Mouse (Mus musculus) cerebellum, adult 11-12 months (tissue): Measurements from ENCODE around the gene Spem1.
"Not testable (repeated sequence)": the region's sequence is repeated elsewhere in the genome, so short reads cannot be mapped to it uniquely, and the experiment has no call there.

Experiments
- DNase-seq: peaks from one replicate; pipeline ENCODE4 v3.0.0; 2022

Gene Spem1

DNA sequence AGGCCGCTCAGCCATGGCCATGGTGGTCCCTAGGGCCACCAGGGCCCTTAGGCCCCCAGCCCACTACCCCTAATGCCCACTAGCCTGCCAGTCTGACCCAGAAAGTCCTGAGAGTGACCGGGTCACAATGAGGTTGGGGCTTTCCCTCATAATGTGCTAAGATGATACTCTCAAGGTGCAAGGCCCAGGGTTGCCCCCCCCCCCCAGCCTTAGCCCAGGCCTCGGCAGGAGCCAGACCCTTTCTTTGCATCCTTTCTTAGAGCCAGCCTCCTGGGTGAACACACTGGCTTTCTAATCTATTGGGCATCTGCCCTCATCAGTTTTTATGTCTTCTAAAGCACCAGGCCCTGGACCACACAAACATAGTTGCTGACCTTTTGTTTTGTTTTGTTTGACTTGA lies at the start of gene Spem1:
Gene Spem1, minus strand, starts transcription at position 101 of the 400 bp plus-strand sequence.
- DNase-seq = no peak

DNA sequence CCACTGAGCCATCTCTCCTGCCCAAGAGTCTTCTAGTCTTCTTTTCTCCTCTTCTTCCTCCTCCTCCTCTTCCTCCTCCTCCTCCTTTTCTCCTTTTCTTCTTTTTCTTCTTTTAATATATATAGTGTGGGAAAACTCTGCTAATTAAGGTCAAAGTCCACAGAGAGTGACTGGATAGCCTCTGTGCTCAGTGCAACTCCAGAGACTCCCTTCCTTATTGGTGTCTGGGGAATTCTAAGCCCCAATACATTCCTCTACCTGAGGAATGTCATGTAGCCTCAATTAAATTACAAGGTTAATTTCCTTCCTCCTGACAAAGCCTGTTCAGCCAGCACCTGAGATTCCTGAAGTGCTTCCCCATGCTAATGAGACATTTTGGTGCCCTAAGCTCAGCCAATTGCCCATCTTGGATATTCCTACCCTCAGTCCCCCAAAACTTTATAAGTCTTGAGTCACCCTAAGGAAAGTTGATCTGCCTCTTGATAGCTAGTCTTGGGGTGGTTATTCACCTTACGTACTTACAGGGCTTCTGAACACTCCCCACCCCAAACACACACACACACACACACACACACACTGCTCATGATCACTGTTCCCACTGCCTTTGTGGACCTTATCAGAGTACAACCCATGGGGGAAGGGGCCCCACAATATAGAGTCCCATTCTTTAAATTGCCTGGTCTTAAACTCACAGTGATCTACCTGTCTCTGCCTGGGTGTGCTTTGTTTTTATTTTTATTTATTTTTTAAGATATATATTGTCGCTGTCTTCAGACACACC lies 48.5 kb upstream of the Spem1 start:
- DNase-seq = no peak

DNA sequence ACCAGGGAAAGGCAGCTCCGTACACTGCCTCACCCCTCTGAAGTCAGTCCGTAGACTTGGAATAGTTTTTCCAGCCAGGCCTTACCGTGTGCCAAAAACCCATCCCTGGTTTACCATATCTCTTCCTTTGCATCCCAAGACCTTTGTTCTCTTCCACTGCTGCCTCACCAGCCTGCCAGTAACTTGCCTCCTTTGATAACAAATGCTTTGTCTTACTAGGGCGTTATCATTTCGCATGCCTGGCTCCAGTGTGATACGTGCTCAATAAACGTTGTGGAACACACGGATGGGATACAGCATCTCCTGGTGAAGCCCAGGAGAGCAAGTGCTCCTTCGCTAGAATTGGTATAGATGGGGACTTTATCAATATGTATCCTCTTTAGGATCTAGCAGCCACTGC lies 45.4 kb upstream of the Spem1 start:
- DNase-seq = no peak

DNA sequence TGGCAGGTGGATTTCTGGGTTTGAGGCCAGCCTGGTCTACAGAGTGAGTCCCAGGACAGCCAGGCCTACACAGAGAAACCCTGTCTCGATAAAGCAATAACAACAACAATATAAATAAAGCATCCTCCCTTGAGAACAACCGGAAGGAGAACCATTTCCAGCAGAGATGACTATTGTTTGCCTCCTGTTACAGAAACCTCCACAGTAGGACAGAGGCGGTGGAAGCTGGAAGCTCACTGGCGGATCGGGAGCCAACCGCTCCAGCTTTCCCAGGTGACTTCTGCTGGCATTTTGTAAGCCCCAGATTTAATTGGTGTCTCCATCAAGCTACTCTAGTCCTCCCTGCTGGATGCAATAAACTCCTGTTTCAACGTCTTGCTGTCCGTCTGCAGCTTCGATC lies 43.6 kb upstream of the Spem1 start:
- no peak for DNase-seq

DNA sequence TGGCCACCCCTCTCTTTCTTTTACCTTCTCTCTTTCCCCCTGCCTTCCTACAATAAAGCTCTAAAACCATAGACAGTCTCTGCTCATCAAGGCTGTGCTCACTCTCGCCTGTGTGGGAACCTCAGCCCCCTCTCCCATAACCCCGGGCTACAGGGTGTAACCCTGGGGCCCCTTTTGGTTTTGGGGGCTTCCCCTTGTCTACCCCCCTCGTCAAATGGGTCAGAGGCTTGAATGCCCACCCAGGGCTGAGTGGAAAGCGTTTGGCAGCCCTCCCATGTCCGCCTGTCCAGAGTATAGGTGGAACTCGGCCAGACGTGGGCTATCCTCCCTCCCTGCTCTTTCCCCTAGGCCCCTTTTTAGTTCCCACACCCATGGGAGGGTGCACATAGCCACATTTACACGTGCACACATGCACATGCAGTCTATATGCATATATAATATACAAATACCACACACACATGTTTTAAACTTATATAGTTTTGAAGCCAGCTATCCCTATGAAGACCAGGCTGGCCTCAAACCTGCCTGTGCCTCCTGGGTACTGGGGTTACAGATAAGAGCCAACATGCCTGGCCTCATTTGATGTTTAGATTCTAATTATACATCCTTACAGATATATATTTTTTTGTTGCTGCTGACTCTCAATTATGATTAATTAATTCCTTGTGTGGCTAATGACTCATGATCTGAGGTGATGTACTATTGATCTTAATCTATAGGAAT lies 42.3 kb upstream of the Spem1 start:
- no peak for DNase-seq

DNA sequence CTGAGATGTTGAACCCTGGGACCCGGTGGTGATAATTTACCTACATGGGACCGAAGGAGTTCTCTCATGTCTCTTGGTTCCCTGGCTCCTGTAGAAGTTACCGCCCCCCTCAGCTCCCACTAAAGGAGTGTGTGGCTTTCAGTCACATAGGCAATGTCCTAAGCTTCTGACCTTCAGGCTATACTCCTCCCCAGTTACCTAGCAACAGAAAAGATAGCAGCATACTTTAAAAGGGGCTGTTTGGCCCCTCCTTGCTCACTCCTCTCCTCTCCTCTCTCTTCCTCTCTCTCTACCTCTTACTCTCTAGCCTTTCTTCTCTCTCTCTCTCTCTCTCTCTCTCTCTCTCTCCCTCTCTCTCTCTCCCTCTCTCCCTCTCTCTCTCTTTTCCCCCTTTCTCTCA lies 41.7 kb upstream of the Spem1 start:
- DNase-seq = not testable (repeated sequence)

DNA sequence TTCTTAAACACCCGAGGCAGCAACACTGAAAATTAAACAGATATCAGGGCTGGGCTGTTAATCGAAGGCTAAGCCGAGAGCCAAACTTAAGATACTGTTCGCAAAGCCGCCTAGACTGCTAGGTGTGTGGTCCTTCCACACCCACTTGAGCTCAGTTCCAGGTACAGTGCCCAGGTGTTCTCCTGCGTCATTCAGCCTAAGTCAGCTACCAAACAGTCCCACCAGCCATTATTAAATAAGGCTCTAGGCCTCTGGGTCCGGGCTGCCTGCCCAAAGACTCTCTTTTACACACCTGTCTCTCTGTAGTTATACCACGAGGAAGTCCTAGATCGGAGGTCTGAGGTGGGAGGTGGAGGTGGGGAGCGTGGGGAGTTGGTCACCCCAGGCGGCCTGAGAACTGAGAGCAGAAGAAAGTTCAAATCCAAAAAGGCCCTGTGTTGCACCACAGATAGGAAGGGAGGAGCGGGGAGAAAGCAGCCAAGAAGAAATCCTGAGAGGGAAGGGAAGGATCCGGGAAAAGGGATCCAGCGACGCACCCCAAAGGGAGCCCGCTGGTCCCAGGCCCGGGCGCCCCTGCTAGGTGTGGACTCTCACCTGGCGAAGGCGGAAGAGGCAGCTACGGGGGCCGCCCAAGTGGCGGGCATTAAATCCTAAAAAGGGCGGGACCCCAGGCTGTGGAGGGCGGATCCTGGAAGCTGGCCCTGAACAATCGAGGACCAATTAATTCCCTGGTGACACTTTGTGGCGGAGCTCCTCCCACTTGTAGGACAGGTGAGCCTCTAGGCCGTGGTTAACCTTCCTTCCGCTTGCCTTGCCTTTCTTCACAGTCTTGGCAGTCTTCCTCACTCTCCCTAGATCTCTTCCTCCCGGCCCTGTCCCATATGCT lies 36.4 kb upstream of the Spem1 start, which contains the start of gene Tnk1:
Gene Tnk1, minus strand, starts transcription at position 618 of the 886 bp plus-strand sequence.
- DNase-seq = no peak

DNA sequence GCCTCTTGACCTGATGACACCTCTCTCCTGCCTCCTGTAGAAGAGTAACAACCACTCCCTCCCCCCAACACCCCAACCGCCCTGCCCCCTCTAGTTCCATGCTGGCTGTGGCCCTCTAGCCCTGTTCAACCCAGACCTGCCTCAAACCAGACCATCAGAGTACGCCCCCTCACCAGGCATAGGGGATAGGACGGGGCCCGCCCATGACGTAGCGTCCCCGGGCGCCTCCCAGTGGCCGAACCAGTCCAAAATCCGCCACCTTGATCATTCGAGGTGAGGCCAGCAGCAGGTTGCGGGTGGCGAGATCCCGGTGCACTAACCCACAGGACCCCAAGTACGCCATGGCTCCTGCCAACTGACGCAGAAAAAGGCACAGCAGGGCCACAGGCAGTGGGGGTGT lies 33.4 kb upstream of the Spem1 start:
- peak; percentile 54 for DNase-seq

DNA sequence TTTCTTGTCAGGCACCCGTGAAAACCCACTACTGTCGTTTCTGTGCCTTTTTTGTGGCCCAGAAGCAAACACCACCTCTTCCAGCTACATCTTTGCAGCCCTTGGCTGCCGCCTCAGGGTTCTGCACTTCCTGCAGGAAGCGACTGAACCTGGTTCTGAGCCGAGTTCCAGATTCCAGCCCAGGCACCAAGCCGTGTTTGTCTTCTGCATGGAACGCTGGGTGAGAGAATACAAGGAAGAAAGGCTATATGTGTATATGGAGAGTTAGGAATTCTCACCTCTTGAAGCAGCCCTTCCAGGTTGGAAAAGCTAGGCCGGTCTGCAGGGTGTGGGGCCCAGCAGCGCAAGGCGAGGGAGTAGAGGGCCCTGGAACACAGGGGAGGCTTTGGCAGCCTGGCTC lies 32.7 kb upstream of the Spem1 start:
- no peak for DNase-seq

DNA sequence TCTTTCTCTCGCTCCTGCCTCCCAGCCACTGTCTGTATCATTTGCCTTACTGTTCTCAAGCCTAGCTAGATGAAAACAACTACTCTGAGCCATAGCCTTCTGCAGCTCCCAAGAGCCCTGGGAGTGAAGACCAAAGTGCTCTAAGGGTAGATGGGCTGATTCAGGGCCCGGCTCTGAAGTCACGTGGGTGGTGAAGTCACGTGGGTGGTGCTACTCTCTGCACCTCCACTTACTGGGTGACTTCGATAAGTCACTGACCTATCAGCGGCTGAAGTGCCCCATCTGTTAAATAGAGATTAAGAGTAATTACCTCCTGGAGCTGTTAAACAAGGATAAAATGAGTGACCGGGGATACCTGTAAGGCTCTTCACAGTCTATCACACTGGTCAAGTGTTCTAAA lies 32.0 kb upstream of the Spem1 start:
- DNase-seq = no peak

DNA sequence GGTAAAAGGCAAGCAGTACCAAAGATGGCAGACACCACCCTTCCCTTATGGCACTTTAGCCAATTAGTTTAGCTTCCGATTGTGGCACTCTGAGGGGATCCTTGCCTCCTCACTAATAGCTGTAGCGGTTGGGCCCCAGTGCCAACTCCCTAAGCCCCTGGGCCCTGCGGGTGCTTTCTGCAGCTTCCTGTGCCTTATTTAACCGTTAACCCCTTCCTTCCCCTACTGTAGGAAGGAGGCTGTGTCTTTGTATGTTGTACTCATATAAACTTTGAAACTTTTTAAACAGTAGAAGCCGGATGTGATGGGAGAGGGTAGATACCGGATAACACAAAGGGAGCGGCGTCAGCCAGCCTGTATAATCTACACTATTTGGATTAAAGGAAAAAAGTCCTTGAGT lies 28.8 kb upstream of the Spem1 start:
- no peak for DNase-seq

DNA sequence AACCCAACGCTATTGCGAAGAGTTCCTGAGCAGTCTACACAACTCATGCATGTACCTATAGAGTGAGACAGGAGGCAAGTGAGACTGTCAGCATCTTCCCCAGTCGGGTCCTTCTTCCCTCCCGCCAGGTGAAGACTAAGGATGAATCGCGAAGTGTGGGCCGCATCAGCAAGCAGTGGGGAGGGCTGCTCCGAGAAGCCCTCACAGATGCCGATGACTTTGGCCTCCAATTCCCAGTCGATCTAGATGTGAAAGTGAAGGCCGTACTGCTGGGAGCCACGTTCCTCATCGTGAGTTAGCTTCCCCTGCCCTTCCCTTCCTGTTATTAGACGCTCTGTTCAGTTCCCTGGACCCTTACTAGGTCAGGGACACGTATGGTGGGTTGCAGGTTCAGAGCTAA lies 27.9 kb upstream of the Spem1 start:
- peak; percentile 25 for DNase-seq

DNA sequence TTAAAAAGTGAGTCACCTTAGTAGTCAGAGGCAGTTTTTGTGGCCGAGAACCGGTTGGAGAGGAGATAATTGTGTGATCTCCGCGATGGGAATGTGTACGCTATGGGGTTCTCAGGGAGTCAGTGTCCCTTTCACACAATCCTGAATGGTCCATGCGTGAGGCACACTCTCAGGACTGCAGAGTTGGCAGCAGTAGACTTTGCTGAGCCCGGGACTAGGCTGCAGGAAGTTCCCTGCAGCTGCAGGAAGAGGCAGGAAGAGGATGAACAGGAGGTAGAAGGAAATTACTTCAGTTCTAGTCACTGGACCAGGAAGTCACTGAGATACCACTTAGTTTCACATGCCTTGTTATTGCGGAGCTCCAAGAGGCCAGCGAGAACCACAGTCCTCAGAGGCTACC lies 27.1 kb upstream of the Spem1 start:
- no peak for DNase-seq

DNA sequence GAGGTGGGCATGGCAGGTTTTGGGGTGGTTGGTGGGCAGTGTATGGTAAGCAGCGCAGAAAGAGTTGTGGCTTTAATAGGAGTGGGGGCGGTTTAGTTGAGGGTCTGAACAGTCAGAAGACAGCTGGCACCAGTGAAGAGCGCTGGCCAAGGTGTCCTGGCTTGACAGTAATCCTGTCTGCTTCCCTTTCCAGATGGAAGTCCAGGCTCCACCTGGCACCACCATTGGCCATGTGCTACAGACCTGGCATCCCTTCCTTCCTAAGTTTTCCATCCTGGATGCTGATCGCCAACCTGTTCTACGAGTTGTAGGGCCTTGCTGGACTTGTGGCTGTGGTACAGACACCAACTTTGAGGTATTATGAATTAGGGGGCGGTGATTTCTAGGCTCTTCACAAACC lies 26.0 kb upstream of the Spem1 start:
- DNase-seq = peak; percentile 85

DNA sequence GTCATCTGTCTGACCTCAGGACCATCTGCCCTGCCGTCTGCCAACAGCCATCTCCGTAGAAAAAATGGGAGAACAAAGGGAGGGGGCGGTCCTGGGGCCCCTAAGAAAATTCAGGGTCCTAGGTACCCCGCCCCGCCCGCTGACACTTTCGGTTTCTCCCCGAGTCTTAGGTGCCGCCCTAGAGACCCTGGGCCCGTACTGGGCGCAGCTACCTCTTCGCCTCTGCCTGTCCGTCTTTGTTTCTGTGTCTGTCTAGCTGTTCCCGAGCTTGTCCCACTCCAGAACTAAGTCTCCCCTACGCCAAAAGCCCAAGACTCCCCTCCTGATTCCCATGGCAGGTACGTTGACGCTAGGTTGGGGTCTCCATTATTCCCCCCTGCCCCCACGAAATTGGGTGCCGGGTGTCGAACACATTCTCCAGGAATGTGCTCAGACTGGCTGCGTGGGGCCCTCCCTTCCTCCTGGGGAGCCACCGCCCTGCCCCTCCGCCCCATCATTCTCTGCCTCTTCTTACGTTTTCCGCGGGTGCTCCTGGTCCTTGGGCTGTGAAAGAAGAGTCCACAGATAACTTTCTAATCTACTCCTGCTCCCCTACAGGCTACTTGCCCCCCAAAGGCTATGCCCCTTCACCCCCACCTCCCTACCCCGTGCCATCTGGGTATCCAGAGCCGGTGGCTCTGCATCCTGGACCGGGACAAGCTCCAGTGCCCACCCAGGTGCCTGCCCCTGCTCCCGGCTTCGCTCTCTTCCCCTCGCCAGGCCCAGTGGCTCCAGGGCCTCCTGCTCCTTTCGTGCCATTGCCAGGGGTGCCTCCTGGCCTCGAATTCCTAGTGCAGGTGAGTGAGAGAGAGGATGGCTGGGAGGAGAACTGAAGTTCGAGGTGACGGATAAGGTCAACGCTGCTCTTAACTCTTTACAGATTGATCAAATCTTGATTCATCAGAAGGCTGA lies 25.0 kb upstream of the Spem1 start:
- DNase-seq = peak; percentile 56

DNA sequence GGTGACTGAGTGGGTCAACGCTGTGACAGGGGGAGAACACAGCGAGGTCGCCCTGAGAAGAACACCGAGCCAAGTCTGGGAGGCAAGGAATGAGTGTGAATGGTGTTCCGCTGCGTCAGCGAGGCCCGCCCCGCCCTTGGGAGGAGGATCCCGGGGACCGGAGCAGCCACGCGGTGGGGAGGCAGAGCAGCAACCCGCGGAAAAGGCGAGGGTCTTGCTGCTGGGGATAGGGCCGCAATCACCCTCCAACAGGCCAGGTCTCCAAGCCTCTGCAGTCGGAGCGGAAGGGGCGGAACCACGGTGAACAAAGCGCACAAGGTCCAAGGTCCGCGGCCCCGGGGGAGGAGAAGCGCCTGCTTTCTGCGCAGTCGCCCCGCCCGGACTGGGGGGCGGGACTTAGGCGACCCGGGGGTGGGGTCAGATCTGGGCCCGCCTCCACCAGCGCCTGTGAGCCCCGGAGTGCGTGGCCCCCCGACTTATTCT lies 24.3 kb upstream of the Spem1 start, which contains the start of gene Plscr3:
Gene Plscr3, plus strand, starts transcription at position 179 of the 483 bp plus-strand sequence.
- peak; percentile 91 for DNase-seq

DNA sequence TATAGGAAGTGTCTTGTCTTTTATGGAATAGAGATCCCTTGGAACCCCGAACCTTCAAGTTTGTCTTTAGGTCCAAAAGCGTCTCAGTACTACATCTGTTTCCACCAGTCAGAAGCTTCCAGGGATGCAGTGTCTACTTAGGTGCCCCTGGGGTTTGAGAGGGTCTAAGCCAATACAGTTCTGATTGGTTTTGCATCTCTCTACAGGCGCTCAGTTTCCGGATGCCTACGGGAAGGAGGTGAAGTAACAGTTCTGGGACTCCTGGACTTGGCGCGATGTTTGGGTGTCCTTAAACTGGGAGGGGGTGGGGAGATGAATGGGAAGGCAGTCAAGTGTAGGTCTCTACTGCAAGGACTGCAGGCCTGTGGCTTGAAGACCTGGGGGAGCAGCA lies 16.7 kb upstream of the Spem1 start:
- DNase-seq = no peak

DNA sequence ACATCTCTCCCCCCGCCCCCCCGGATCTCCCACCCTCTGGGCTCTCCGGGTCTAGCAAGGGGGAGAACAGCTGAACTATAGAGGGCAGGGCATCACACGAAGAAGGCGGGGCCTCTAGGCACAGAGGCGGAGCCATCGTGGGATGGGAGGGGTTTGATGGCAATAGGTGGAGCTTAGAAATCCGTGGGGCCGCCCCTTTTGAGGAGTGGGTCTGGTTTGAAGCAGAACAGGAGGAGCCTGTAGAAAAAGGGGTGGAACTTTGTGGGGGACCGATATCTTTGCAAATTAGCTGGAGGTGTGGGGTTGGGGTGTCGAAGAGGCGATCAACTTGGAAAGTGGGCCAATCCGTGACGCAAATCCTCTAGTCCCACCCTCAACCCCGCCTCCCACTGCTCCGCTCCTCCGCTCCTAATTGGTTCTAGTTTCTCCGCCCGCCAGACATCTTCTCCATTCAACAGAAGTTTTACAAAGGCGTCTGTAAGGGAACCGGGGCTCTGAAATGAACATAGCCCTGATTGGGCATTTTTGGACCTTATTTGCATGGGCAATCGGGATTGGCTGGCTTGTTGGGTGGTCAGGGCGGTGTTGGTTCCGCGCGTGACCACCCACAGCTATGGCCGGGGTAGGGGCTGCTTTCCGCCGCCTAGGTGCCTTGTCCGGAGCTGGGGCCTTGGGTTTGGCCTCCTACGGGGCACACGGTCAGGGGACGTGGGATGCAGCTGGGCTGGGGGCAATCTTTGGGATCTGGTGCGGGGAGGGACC lies 16.2 kb upstream of the Spem1 start, which contains the start of gene Tmem256:
Gene Tmem256, plus strand, starts transcription at position 563 of the 762 bp plus-strand sequence.
- DNase-seq = peak; percentile 98

DNA sequence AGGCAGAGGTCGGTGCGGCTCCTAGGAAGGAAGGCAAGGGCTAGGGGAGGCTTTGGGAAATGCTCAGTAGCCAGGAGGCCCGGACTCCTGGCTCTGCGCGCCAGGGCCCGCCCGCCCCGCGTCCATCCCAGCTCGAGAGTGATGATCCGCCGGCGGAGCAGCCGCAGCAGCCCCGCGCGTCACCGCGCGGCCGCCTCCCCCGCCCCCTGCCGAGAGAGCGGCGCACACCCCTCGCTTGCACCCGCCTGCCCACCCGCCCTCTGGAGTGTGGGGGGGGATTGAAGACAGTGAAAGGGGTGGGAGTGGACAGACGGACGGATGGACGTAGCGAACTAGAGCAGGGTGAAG lies 15.6 kb upstream of the Spem1 start, which contains the start of gene Nlgn2:
Gene Nlgn2, minus strand, starts transcription at position 181 of the 348 bp plus-strand sequence.
- DNase-seq = no peak

DNA sequence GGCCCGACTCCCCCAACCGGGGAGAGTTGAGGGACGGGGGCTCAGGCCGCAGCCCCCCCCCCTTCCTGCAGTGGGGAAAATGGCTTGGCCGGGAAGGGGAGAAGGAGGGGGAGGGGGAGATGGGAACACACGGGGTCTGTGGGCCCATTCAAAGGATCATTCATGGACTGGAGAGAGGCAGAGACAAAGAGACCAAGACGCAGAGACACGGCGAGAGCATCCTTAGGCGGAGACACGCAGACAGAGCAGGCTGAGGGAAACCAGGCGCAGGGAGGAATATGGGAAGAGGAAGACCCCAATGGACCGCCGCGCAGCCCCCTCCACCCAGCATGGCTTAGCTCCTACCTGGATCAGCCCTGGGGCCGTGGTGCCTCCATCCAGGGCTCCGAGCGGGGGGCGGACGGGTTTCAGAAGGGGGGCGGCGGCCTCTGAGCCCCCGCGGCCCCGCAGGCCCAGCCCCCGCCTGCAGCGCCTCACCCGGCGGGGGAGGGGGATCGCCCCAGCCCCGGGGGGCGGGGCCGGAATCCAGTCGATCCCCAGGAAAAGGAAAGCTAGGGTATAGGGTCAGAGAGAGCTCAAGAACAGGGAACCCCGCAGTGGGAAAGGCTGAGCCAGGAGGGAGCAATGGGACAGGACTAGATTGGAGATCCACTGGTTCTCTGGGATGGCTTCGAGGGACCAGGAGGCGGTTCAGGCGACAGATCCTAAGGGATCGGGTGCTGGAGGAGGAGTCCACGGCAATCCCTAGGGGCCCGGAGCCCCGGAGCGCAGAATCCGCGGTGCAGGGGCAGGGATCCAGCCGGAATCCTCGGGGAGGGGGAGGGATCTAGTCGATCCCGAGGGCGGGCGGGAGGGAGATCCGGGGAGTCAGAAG lies 15.0 kb upstream of the Spem1 start:
- peak; percentile 79 for DNase-seq
